ENCODE assay signal across 8 mouse cellular contexts in genomic region chr10:117435734-117436121, GRCm38 (mm10). TPM values are rescaled to one million over a fixed set of nuclear protein-coding genes. Genes with fewer than 3 reads are reported as not detected.
DNase-seq lines count a peak whose midpoint lies in the region; ATAC-seq and TF ChIP-seq lines count a peak whose summit lies in the region.

No protein-coding gene starts in this region.

- ATAC-seq in heart, embryonic 14.5 days (ENCODE audit: insufficient number of reproducible peaks, insufficient read depth, low FRiP score, low read depth): no peak
- ATAC-seq in limb, embryonic 15.5 days (ENCODE audit: insufficient number of reproducible peaks, low FRiP score, low TSS enrichment, low read depth): no peak

- no peak overlapping the region for H3K9ac ChIP-seq in heart, embryonic 14.5 days (ENCODE audit: low read length)
- H3K9ac ChIP-seq in limb, embryonic 15.5 days: no peak overlapping the region

- WGBS in heart, embryonic 14.5 days: 40% methylated on average over 12 of the region's 12 CpGs
- WGBS in limb, embryonic 15.5 days: 45% methylated on average over 12 of the region's 12 CpGs
- 27% methylated on average over 12 of the region's 12 CpGs for WGBS in thymus, adult 2 months

- DNase-seq in heart, postnatal 4 days: no peak
- DNase-seq in testis, postnatal 10 days (ENCODE audit: low spot score): no peak
- no peak for DNase-seq in thymus, adult 2 months
- no peak for DNase-seq in adrenal gland, postnatal 10 days
- DNase-seq in urinary bladder, postnatal 36 days (ENCODE audit: low spot score in 2 of 2): no peak

- no peak overlapping the region for H3K27ac ChIP-seq in heart, embryonic 14.5 days (replicated peaks in 1 of 2; ENCODE audit: control insufficient read depth in 1 of 2, insufficient read depth in 1 of 2, low read depth in 2 of 2, low read length in 2 of 2)
- no peak overlapping the region for H3K27ac ChIP-seq in testis, adult 2 months (ENCODE audit: control insufficient read depth, insufficient read depth, low read depth, low read length)
- H3K27ac ChIP-seq in limb, embryonic 15.5 days: no peak overlapping the region
- no peak overlapping the region for H3K27ac ChIP-seq in thymus, adult 2 months (ENCODE audit: control insufficient read depth, insufficient read depth, low read length)

- H3K4me3 ChIP-seq in heart, embryonic 14.5 days (ENCODE audit: control insufficient read depth in 1 of 2, insufficient read depth in 1 of 2, low read depth in 1 of 2, low read length in 2 of 2): no peak overlapping the region
- H3K4me3 ChIP-seq in testis, adult 2 months (ENCODE audit: control insufficient read depth, low read depth, low read length): peak overlapping the region; percentile 64
- peak overlapping the region; percentile 20 for H3K4me3 ChIP-seq in limb, embryonic 15.5 days
- H3K4me3 ChIP-seq in thymus, adult 2 months (ENCODE audit: control insufficient read depth, insufficient read depth, low read length): no peak overlapping the region

- no peaks in the 10 kb centered on the region for H3K9me3 ChIP-seq in heart, embryonic 14.5 days (ENCODE audit: control insufficient read depth, low read length)
- H3K9me3 ChIP-seq in limb, embryonic 15.5 days: no peaks in the 10 kb centered on the region

- TF ChIP-seq CTCF in testis, adult 2 months (IDR thresholded peaks at IDR 0.05; ENCODE audit: control insufficient read depth, insufficient read depth, insufficient replicate concordance, low read depth, low read length): no peak
- TF ChIP-seq CTCF in thymus, adult 2 months (IDR thresholded peaks at IDR 0.05; ENCODE audit: borderline replicate concordance, control insufficient read depth, extremely low read depth, insufficient read depth, low read length, poor library complexity): no peak

- H3K36me3 ChIP-seq in heart, embryonic 14.5 days (ENCODE audit: control insufficient read depth, insufficient read depth, low read length): no peaks in the 10 kb centered on the region
- no peaks in the 10 kb centered on the region for H3K36me3 ChIP-seq in testis, adult 2 months (ENCODE audit: control insufficient read depth, insufficient read depth, low read length)
- H3K36me3 ChIP-seq in limb, embryonic 15.5 days: no peaks in the 10 kb centered on the region
- no peaks in the 10 kb centered on the region for H3K36me3 ChIP-seq in thymus, adult 2 months (ENCODE audit: control insufficient read depth, insufficient read depth, low read length)

- 0 out of 2 replicates have a peak, but pooled peaks cover 5% of the 10 kb centered on the region for H3K27me3 ChIP-seq in heart, embryonic 14.5 days (ENCODE audit: control insufficient read depth, insufficient read depth, low read length)
- no peaks in the 10 kb centered on the region for H3K27me3 ChIP-seq in testis, adult 2 months (ENCODE audit: control insufficient read depth, insufficient read depth, low read length)
- no peaks in the 10 kb centered on the region; the same call in 1 of the 2 replicates for H3K27me3 ChIP-seq in limb, embryonic 15.5 days
- H3K27me3 ChIP-seq in thymus, adult 2 months (ENCODE audit: control insufficient read depth, insufficient read depth, low read length): no peaks in the 10 kb centered on the region

- peaks cover 7 to 9% of the 10 kb centered on the region in 2 experiments; a peak in 3 of 4 replicates for H3K4me1 ChIP-seq in heart, embryonic 14.5 days (ENCODE audit: control insufficient read depth in 2 of 2, insufficient read depth in 2 of 2, low read length in 2 of 2)
- peaks cover 13% of the 10 kb centered on the region for H3K4me1 ChIP-seq in testis, adult 2 months (ENCODE audit: control insufficient read depth, insufficient read depth, low read length)
- H3K4me1 ChIP-seq in limb, embryonic 15.5 days: peaks cover 31% of the 10 kb centered on the region
- H3K4me1 ChIP-seq in thymus, adult 2 months (replicated peaks; ENCODE audit: control insufficient read depth, insufficient read depth, low read length): peaks cover 17% of the 10 kb centered on the region

- TF ChIP-seq POLR2A in testis, adult 2 months (IDR thresholded peaks at IDR 0.05; ENCODE audit: control insufficient read depth, low read depth, low read length): no peak
- no peak for TF ChIP-seq POLR2A in thymus, adult 2 months (IDR thresholded peaks at IDR 0.05; ENCODE audit: control insufficient read depth, extremely low read depth, insufficient read depth, low read length, poor library complexity)

- peak overlapping the region; percentile 63 for H3K4me2 ChIP-seq in heart, embryonic 14.5 days (ENCODE audit: low read length)
- peak overlapping the region; percentile 50 for H3K4me2 ChIP-seq in limb, embryonic 15.5 days

RNA-seq across cellular contexts. Expression of gene Cpsf6, which starts 55.9 kb away (rescaled TPM):
- polyA plus RNA-seq in heart, embryonic 14.5 days (2014; fragmentation: Nextera tagmentation; extraction: Ambion mirVana): 93.0 and 101 TPM in 2 replicates
- total RNA-seq in heart, postnatal 4 days (2021): 10 to 100 TPM; 76.1 to 80.0 TPM
- polyA plus RNA-seq in testis, adult 2 months (2012; rRNA removed): 23.6 and 26.7 TPM in 2 replicates
- polyA plus RNA-seq in limb, embryonic 15.5 days (2015; fragmentation: Nextera tagmentation; extraction: Ambion mirVana): 125 TPM in 2 replicates
- 171 and 218 TPM in 2 replicates for polyA plus RNA-seq in thymus, adult 2 months (2012; rRNA removed)
- 10 to 100 TPM; 69.7 to 81.3 TPM for total RNA-seq in adrenal gland, postnatal 10 days (2021)

Comparison
In these comparisons a context has a peak if more than half of its experiments do, and no peak if none do; other contexts are left out.
1. H3K4me3 ChIP-seq: peak in testis, adult 2 months (single experiment) and limb, embryonic 15.5 days (single experiment); none in heart, embryonic 14.5 days (0 of 2) and thymus, adult 2 months (single experiment).